In genomic region chr17:67006740-67007385, GRCm38 (mm10) we compare ENCODE assay signal across 8 mouse cellular contexts.
A peak's percentile ranks its signal among the peaks of the same experiment; 100 is the strongest.
DNase-seq lines count a peak whose midpoint lies in the region; ATAC-seq and TF ChIP-seq lines count a peak whose summit lies in the region.

No protein-coding gene starts in this region.

- no peaks in the 10 kb centered on the region for H3K27me3 ChIP-seq in forebrain, embryonic 10.5 days (ENCODE audit: poor library complexity, severe bottlenecking)
- H3K27me3 ChIP-seq in forebrain, embryonic 12.5 days, result no peaks in the 10 kb centered on the region
- no peaks in the 10 kb centered on the region for H3K27me3 ChIP-seq in embryonic facial prominence, embryonic 13.5 days
- H3K27me3 ChIP-seq in kidney, postnatal 0 days (ENCODE audit: insufficient read depth, low read length), result no peaks in the 10 kb centered on the region
- H3K27me3 ChIP-seq in limb, embryonic 15.5 days, result no peaks in the 10 kb centered on the region
- H3K27me3 ChIP-seq in intestine, embryonic 15.5 days (replicated peaks), result no peaks in the 10 kb centered on the region

- no peak overlapping the region for H3K4me3 ChIP-seq in forebrain, embryonic 10.5 days
- no peak overlapping the region for H3K4me3 ChIP-seq in forebrain, embryonic 12.5 days (replicated peaks)
- H3K4me3 ChIP-seq in embryonic facial prominence, embryonic 13.5 days, result no peak overlapping the region
- H3K4me3 ChIP-seq in kidney, postnatal 0 days (replicated peaks; ENCODE audit: low read depth, low read length), result no peak overlapping the region
- H3K4me3 ChIP-seq in limb, embryonic 15.5 days, result no peak overlapping the region
- no peak overlapping the region for H3K4me3 ChIP-seq in intestine, embryonic 15.5 days (replicated peaks)

- no peak for ATAC-seq in forebrain, embryonic 12.5 days (ENCODE audit: low FRiP score)
- ATAC-seq in embryonic facial prominence, embryonic 13.5 days (ENCODE audit: insufficient number of reproducible peaks, insufficient read depth, low FRiP score, low TSS enrichment, low read depth), result no peak
- no peak for ATAC-seq in kidney, postnatal 0 days (replicated peaks; ENCODE audit: low FRiP score, low read depth)
- peak; percentile 71; the same call in 1 of the 2 replicates for ATAC-seq in limb, embryonic 15.5 days (ENCODE audit: insufficient number of reproducible peaks, low FRiP score, low TSS enrichment, low read depth)
- ATAC-seq in intestine, embryonic 15.5 days, result no peak

- H3K9me3 ChIP-seq in forebrain, embryonic 10.5 days, result no peaks in the 10 kb centered on the region
- H3K9me3 ChIP-seq in forebrain, embryonic 12.5 days, result no peaks in the 10 kb centered on the region
- no peaks in the 10 kb centered on the region for H3K9me3 ChIP-seq in embryonic facial prominence, embryonic 13.5 days
- H3K9me3 ChIP-seq in kidney, postnatal 0 days (replicated peaks; ENCODE audit: low read length), result no peaks in the 10 kb centered on the region
- H3K9me3 ChIP-seq in limb, embryonic 15.5 days, result no peaks in the 10 kb centered on the region
- no peaks in the 10 kb centered on the region for H3K9me3 ChIP-seq in intestine, embryonic 15.5 days

- no peak overlapping the region for H3K9ac ChIP-seq in forebrain, embryonic 12.5 days
- H3K9ac ChIP-seq in embryonic facial prominence, embryonic 13.5 days, result no peak overlapping the region
- no peak overlapping the region for H3K9ac ChIP-seq in kidney, postnatal 0 days (ENCODE audit: low read depth, low read length)
- H3K9ac ChIP-seq in limb, embryonic 15.5 days, result no peak overlapping the region
- H3K9ac ChIP-seq in intestine, embryonic 15.5 days, result no peak overlapping the region

- no peak overlapping the region for H3K4me2 ChIP-seq in forebrain, embryonic 12.5 days
- H3K4me2 ChIP-seq in embryonic facial prominence, embryonic 13.5 days, result no peak overlapping the region
- H3K4me2 ChIP-seq in kidney, postnatal 0 days (ENCODE audit: low read length), result no peak overlapping the region
- H3K4me2 ChIP-seq in limb, embryonic 15.5 days, result no peak overlapping the region
- H3K4me2 ChIP-seq in intestine, embryonic 15.5 days (replicated peaks), result no peak overlapping the region

- TF ChIP-seq CTCF in kidney, postnatal 0 days (IDR thresholded peaks at IDR 0.05; ENCODE audit: low read depth), result no peak

- H3K27ac ChIP-seq in forebrain, embryonic 10.5 days, result no peak overlapping the region
- H3K27ac ChIP-seq in forebrain, embryonic 12.5 days, result no peak overlapping the region
- 0 out of 2 replicates have a peak overlapping the region, but pooled peaks have one; percentile 51 for H3K27ac ChIP-seq in embryonic facial prominence, embryonic 13.5 days
- H3K27ac ChIP-seq in kidney, postnatal 0 days, result no peak overlapping the region
- H3K27ac ChIP-seq in limb, embryonic 15.5 days, result peak overlapping the region; percentile 84
- no peak overlapping the region for H3K27ac ChIP-seq in intestine, embryonic 15.5 days

- H3K4me1 ChIP-seq in forebrain, embryonic 10.5 days, result 0 out of 2 replicates have a peak, but pooled peaks cover 3% of the 10 kb centered on the region
- H3K4me1 ChIP-seq in forebrain, embryonic 12.5 days, result peaks cover 13% of the 10 kb centered on the region
- no peaks in the 10 kb centered on the region for H3K4me1 ChIP-seq in embryonic facial prominence, embryonic 13.5 days
- no peaks in the 10 kb centered on the region for H3K4me1 ChIP-seq in kidney, postnatal 0 days (replicated peaks; ENCODE audit: insufficient read depth, low read length)
- peaks cover 5% of the 10 kb centered on the region; the same call in 1 of the 2 replicates for H3K4me1 ChIP-seq in limb, embryonic 15.5 days
- H3K4me1 ChIP-seq in intestine, embryonic 15.5 days (replicated peaks), result no peaks in the 10 kb centered on the region

- H3K36me3 ChIP-seq in forebrain, embryonic 10.5 days (replicated peaks), result no peaks in the 10 kb centered on the region
- no peaks in the 10 kb centered on the region for H3K36me3 ChIP-seq in forebrain, embryonic 12.5 days (replicated peaks)
- H3K36me3 ChIP-seq in embryonic facial prominence, embryonic 13.5 days, result no peaks in the 10 kb centered on the region
- no peaks in the 10 kb centered on the region for H3K36me3 ChIP-seq in kidney, postnatal 0 days (ENCODE audit: insufficient read depth, low read length)
- H3K36me3 ChIP-seq in limb, embryonic 15.5 days, result no peaks in the 10 kb centered on the region
- no peaks in the 10 kb centered on the region for H3K36me3 ChIP-seq in intestine, embryonic 15.5 days

- 75% methylated on average over 14 of the region's 14 CpGs for WGBS in forebrain, embryonic 10.5 days
- WGBS in forebrain, embryonic 12.5 days, result 51% methylated on average over 14 of the region's 14 CpGs
- 79% methylated on average over 14 of the region's 14 CpGs for whole genome bisulfite sequencing in embryonic facial prominence, embryonic 13.5 days
- WGBS in kidney, postnatal 0 days, result 65% methylated on average over 14 of the region's 14 CpGs
- WGBS in limb, embryonic 15.5 days, result 62% methylated on average over 14 of the region's 14 CpGs
- 70% methylated on average over 14 of the region's 14 CpGs for WGBS in intestine, embryonic 15.5 days

- peak; percentile 19 for DNase-seq in forebrain, embryonic 10.5 days (ENCODE audit: extremely low spot score, low spot score)
- peak; percentile 91 to 94 for DNase-seq in heart, adult 9 months (ENCODE audit: low spot score in 2 of 2)
- DNase-seq in kidney, postnatal 0 days (ENCODE audit: low spot score), result peak; percentile 83
- peak; percentile 75 for DNase-seq in retina, postnatal 1 day

Comparison
In these comparisons a context has a peak if more than half of its experiments do, and no peak if none do; other contexts are left out.
1. DNase-seq: peak in every context shown above with its lines; median percentile 92 in heart, adult 9 months; 83 in kidney, postnatal 0 days; 75 in retina, postnatal 1 day; 19 in forebrain, embryonic 10.5 days.
2. H3K27ac ChIP-seq: peak in embryonic facial prominence, embryonic 13.5 days (single experiment) and limb, embryonic 15.5 days (single experiment); none in forebrain, embryonic 10.5 days (single experiment), forebrain, embryonic 12.5 days (single experiment), kidney, postnatal 0 days (single experiment) and intestine, embryonic 15.5 days (single experiment).